Mouse (Mus musculus): ENCODE data around the gene Zfp784.
"Not testable (repeated sequence)": the region's sequence is repeated elsewhere in the genome, so short reads cannot be mapped to it uniquely, and the experiment has no call there.

The Zfp784 gene

DNA sequence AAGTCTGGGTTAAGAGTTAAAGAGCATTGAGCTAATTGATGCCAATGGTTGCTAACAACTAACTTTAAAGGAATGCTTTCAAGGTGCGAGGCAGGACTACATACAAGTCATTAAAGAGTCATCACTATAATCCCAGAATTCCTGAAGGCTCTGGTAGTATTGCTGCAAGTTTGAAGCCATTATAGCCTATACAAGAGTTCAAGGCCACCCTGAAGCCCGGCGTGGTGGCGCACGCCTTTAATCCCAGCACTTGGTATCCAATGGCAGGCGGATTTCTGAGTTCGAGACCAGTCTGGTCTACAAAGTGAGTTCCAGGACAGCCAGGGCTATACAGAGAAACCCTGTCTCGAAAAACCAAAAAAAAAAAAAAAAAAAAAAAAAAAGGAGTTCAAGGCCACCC, 18.7 kb downstream of the Zfp784 start:
- DNase-seq: not testable (repeated sequence)

- DNase-seq: no peak
Measured at GRCm38 (mm10) chr7:5017931-5018330, 20.3 kb downstream of the Zfp784 start.

DNA sequence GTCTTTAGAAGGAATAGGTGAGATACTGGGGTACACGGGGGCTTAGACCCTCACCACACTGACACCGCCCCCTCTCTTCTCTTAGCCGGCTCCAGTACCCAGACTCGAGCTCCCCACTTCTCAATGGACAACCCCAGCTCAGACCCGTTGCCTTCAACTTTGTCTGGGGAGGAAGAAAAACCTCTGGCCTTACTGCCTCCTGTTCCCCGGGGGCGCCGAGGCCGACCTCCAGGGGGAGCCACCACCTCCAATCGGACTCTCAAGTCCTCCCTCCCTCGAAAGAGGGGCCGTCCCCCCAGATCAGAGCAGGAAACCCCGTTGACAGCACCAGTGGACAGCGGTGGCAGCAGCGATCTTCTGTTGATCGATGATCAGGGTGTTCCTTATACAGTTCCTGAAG, 20.9 kb downstream of the Zfp784 start:
- no peak for DNase-seq

- DNase-seq: no peak
Measured at GRCm38 (mm10) chr7:5016920-5017319, 21.3 kb downstream of the Zfp784 start.

GRCm38 (mm10) chr7:5016057-5016456, 22.2 kb downstream of the Zfp784 start:
- no peak for DNase-seq

DNA sequence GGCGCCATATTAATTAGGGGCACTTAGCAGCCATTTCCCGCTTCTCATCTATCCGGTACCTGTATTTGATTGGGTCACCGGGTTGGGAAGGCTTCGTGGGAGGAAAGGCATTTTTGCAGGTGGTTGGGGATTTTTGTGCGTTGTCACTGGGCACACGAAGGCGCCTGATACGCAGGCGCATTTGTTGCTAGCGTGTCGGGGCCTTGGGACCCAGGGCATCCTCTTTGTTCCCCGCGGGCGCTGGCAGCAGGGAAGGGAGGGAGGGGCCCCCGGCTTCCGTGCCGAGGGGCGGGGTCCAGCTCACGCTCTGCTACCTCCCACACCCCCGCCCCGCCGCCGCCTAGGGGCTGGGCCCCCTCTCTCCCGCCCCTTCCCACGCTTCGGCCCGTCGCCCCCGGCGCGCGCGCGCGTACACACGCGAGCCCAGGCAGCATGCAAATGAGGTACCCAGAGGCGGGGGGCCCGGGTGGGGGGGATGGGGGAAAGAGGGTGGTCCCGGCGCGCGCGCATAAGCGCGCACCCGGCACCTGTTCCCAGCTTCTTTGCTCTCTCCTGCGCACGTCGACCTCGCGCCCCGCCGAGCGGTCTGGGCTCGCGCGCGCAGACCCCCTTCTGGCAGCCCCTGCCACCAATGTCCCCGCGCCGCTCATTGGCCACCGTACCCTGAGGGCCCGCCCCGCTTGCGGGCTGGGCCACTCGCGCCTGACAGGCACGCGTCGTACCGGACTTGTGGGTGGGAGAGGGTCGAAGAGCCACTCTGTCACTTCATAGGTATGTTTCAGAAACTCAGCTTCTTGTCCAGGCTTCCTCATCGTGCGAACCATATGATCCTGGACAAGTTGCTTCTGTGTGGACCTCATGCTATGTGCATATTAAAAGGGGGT, 22.9 kb downstream of the Zfp784 start, which contains the start of gene Gm44973:
Gm44973 (plus strand) TSS at position 379 of the 884 bp plus-strand sequence.
- DNase-seq: peak; percentile 95

- peak; percentile 97 for DNase-seq
Measured at GRCm38 (mm10) chr7:5014251-5015117, 23.8 kb downstream of the Zfp784 start, which contains the start of the genes Zfp524 and Fiz1. Zfp524 (plus strand) TSS chr7:5014415. Fiz1 (minus strand) TSS chr7:5014697.

GRCm38 (mm10) chr7:5012681-5013513, 25.3 kb downstream of the Zfp784 start:
- DNase-seq: no peak

DNA sequence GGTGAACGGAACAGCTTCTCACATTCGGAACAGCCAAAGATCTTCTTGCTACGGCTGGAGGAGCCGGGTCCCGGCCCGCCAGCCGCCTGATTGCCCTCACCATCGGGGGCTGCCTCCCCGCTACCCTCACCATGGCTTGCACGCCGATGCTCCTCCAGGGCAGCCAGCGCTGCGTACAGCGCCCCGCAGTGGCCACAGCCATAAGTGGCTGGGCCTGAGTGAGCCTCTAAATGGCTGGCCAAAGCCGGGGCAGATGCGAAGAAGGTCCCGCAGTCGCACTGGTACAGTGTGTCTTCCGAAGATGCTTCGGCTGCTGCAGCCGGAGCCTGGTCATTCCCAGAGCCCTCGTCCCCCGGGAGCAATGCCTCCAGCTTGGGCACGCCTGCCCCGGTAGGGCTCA, 30.0 kb downstream of the Zfp784 start:
- DNase-seq: no peak

DNA sequence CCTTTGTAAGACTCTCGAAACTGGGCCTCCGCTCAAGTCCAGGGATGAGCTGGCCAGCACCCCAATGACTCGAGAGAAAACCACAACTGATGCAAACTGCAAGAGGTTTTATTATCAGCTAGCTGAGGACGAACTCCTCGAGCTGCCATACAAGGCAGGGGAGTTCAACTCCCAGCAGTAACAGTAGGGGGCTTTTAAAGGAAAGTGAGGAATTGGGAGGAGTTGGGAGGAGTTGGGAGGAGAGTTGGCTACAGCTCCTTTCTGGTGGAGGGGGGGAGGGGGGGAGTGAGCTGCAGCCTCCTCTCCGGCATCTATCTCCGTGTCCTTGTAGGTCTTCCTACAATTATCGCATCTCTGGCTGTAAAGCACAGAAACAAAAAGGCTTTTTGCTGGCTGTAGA, 35.4 kb downstream of the Zfp784 start:
- not testable (repeated sequence) for DNase-seq

GRCm38 (mm10) chr7:4999876-5000275, 38.4 kb downstream of the Zfp784 start:
- DNase-seq: no peak

DNA sequence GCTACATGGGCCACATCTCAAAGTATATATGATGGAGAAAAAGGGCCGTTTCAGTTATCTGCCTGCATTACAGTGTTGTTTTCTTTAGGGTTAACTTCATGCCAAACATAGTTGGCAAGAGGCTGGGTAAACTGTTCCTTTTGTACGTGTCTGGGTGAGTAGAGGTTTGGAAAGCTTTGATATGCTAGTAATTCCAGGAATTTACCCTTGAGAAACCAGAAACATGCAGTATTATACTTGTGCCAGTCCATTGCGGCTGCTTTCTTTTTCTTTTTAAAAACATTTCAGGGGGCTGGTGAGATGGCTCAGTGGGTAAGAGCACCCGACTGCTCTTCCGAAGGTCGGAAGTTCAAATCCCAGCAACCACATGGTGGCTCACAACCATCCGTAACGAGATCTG, 41.3 kb downstream of the Zfp784 start:
- DNase-seq: no peak

- peak; percentile 81 for DNase-seq
Measured at GRCm38 (mm10) chr7:4996003-4996895, 42.0 kb downstream of the Zfp784 start, which contains the start of gene Zfp579. Zfp579 (minus strand) TSS chr7:4996158.

DNA sequence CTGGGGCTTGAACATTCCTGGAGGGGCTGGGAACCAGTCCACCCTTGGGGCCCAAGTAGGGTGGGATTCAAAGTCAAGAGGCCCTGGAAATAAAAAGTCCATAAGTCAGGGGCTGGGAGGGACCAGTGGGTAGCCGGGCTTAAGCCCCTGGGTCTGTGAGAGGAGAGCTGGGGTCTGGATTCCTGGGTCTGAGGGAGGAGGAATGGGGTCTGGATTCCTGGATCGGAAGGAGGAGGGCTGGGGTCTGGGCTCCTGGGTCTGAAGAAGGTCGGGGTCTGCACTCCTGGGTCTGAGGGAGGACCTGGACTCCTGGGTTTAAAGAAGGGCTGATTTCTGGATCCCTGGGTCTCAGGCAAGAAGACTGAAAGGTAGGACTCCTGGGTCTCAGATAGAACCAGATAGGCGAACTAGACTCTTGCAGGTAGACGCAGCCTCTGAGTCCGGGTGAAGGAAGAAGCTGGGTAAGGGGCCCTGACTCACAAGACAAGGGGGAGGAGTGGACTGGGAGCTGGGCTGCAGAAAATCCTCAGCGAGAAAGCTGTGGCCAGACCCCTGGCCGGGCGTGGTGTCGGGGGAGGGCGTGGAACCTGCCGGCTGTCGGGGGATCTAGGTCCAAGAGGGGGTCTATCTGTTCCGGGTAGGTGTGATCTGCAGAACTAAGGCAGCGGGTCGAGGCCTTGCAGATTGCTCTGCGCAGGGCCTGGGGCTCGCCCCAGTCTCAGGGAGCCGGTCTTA, 42.8 kb downstream of the Zfp784 start:
- DNase-seq: peak; percentile 32

DNA sequence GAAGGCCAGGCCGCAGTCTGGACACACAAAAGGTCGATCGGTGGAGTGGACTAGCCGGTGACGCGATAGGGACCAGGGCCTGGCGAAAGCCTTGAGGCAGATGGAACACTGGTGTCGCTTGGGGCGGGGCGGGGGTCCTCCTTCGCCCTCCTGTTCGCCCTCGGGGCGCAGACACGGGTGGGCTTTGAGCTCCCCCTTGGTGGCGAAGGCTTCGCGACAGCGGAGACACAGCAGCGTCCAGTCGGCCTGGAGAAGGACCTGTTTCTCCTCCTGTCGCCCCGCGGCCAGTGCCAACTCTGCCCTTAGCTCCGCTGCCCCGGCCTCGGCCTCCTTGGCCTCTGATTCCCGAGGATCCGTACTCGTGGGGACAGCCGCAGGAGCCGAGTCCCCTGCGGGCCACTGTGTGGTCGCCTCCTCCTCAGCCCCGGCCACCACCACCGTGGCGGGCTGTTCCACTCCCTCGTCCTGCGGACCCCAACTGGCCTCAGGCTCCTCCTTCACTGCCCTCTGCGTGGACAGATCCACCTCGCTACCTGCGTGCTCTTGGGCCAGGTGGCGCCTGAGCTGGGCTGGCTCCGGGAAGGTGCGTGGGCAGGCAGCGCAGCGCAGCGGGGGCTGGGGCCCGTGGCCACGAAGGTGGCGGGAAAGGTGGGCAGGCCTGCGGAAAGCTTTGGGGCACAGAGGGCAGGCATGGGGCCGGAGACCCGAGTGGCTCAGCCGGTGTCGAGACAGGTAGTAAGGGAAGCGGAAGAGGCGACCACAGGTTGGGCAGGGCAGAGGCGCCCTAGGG, 44.1 kb downstream of the Zfp784 start:
- DNase-seq: no peak

DNA sequence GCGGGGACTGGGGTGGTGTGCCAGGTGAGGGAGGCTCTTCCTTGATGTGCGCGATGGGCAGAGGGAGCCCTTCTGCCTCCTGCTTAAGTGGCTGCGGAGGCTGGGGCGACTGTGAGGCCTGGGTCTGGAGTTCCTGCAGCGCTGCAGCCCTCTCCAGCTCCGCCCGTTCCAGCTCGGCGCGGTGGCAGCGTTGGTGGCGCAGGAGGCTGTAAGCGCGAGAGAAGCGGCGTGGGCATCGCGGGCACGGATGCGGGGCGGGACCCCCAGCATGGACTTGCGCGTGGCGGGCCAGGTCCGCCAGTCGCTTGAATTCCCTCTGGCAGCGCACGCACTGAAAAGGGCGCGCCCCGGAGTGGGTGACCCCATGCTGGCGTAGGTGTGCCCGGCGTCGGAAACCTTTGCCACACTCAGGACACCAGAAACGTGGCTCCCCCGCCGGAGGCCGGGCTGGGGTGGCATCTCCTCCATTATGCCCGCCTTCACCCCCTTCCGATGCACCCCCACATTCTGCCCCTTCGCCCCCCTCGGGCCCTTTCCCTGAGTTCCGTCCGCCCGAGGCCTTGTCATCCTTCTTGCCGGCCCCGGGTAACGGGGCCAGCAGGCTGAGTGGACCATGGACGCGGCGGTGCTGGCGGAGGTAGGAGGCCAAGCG, 44.8 kb downstream of the Zfp784 start:
- no peak for DNase-seq

- DNase-seq: no peak
Measured at GRCm38 (mm10) chr7:4988250-4988649, 50.0 kb downstream of the Zfp784 start.

Measured in kidney, adult 11 months (tissue).